In the genomic region with DNA sequence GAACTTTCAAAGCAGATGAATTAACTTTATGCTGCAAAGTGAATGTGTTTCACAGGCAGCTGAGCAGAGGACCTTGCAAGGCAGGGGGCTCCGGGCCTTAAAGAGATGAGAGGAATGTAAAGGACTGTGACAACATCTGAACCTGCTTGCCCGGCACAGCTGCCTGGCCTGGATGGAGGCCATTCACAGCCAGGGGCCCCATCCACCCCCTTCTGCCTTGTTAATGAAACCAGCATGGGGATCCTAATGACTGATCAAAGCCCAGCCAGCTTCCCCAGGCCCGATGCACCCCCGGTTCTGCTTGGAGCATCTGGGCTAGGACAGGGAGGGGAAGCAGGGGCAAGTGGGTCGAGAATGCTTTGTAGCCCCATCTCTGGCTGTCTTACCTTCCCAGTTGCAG, we compare ENCODE assay signal across 15 mouse cellular contexts.
DNase-seq lines count a peak whose midpoint lies in the region; ATAC-seq and TF ChIP-seq lines count a peak whose summit lies in the region.
"Had no signal": no experiment of that assay in that cellular context is flagged by ENCODE, and none has a peak within 500 bp of the region (broad histone marks: within the 10 kb centered on the region; RNA-seq: fewer than 3 reads in every experiment).

No protein-coding gene starts in this region.

- DNase-seq in heart, adult 2 months, result no peak
- DNase-seq in heart, adult 11 months, result no peak
- DNase-seq in embryo, embryonic 10 days (ENCODE audit: low spot score), result peak; percentile 60
- DNase-seq in spleen, adult 18-20 months, result no peak
- DNase-seq in lung, postnatal 14 days, result no peak
- DNase-seq: adrenal gland, postnatal 36 days; B cell, adult 2 months; cerebellum, adult 11 months; kidney, adult 2 months; liver, postnatal 0 days had no signal

- no peaks in the 10 kb centered on the region; the same call in 1 of the 2 replicates for H3K36me3 ChIP-seq in heart, adult 2 months (ENCODE audit: control insufficient read depth, insufficient read depth, low read length)
- no peaks in the 10 kb centered on the region for H3K36me3 ChIP-seq in forebrain, embryonic 13.5 days (ENCODE audit: poor library complexity, severe bottlenecking)
- H3K36me3 ChIP-seq in midbrain, embryonic 12.5 days, result 0 out of 2 replicates have a peak, but pooled peaks cover 3% of the 10 kb centered on the region
- H3K36me3 ChIP-seq in kidney, embryonic 16.5 days (ENCODE audit: insufficient read depth, low read length), result no peaks in the 10 kb centered on the region
- H3K36me3 ChIP-seq: G1E had no signal

- no peaks in the 10 kb centered on the region for H3K9me3 ChIP-seq in forebrain, embryonic 13.5 days (replicated peaks)
- H3K9me3 ChIP-seq in midbrain, embryonic 12.5 days, result no peaks in the 10 kb centered on the region
- no peaks in the 10 kb centered on the region for H3K9me3 ChIP-seq in kidney, embryonic 16.5 days (ENCODE audit: low read length)
- H3K9me3 ChIP-seq: G1E had no signal

- H3K79me2 ChIP-seq in heart, adult 2 months (replicated peaks; ENCODE audit: control insufficient read depth, insufficient read depth, low read length), result no peaks in the 10 kb centered on the region

- TF ChIP-seq POLR2A in heart, adult 2 months (IDR thresholded peaks at IDR 0.05; ENCODE audit: insufficient read depth, low read depth, low read length), result no peak

- no peaks in the 10 kb centered on the region for H3K27me3 ChIP-seq in heart, adult 2 months (ENCODE audit: control insufficient read depth, insufficient read depth, low read length)
- peaks cover 2% of the 10 kb centered on the region; the same call in 1 of the 2 replicates for H3K27me3 ChIP-seq in forebrain, embryonic 13.5 days
- H3K27me3 ChIP-seq in midbrain, embryonic 12.5 days, result no peaks in the 10 kb centered on the region; the same call in 1 of the 2 replicates
- no peaks in the 10 kb centered on the region for H3K27me3 ChIP-seq in kidney, embryonic 16.5 days (ENCODE audit: insufficient read depth, low read length)

- peak; percentile 37; the same call in 1 of the 2 replicates for ATAC-seq in forebrain, embryonic 13.5 days
- ATAC-seq in midbrain, embryonic 12.5 days (ENCODE audit: low FRiP score, low read depth), result peak; percentile 65
- ATAC-seq in kidney, embryonic 16.5 days (ENCODE audit: low FRiP score, low TSS enrichment), result no peak
- ATAC-seq: liver, postnatal 0 days had no signal

- no peak for TF ChIP-seq EP300 in heart, adult 2 months (IDR thresholded peaks at IDR 0.05; ENCODE audit: insufficient read depth, low read depth, low read length)

- no peak overlapping the region for H3K9ac ChIP-seq in heart, adult 2 months (ENCODE audit: low read depth, low read length)
- H3K9ac ChIP-seq in forebrain, embryonic 13.5 days, result peak overlapping the region; percentile 40; the same call in 1 of the 2 replicates
- no peak overlapping the region for H3K9ac ChIP-seq in midbrain, embryonic 12.5 days (replicated peaks)
- H3K9ac ChIP-seq in kidney, embryonic 16.5 days (replicated peaks; ENCODE audit: low read length), result no peak overlapping the region
- H3K9ac ChIP-seq: liver, postnatal 0 days had no signal

- H3K4me3 ChIP-seq in heart, adult 2 months, result no peak overlapping the region
- H3K4me3 ChIP-seq in forebrain, embryonic 13.5 days, result no peak overlapping the region
- H3K4me3 ChIP-seq in midbrain, embryonic 12.5 days, result no peak overlapping the region
- no peak overlapping the region for H3K4me3 ChIP-seq in kidney, embryonic 16.5 days (ENCODE audit: low read length)
- H3K4me3 ChIP-seq: layer of hippocampus, adult 2 months had no signal

- intact Hi-C loops in heart, adult 2 months (cut with DNase I), result loop anchor here (10.0 kb wide), 1 partner anchor 361 kb away; no protein-coding TSS in a partner anchor

- no peaks in the 10 kb centered on the region; the same call in 1 of the 2 replicates for H3K4me1 ChIP-seq in heart, adult 2 months (ENCODE audit: control insufficient read depth, insufficient read depth, low read length)
- H3K4me1 ChIP-seq in forebrain, embryonic 13.5 days, result peaks cover 43% of the 10 kb centered on the region
- peaks cover 37% of the 10 kb centered on the region for H3K4me1 ChIP-seq in midbrain, embryonic 12.5 days
- H3K4me1 ChIP-seq in kidney, embryonic 16.5 days (ENCODE audit: insufficient read depth, low read length), result no peaks in the 10 kb centered on the region

- TF ChIP-seq CTCF in heart, adult 2 months (IDR thresholded peaks at IDR 0.05), result no peak

- no peak overlapping the region for H3K4me2 ChIP-seq in forebrain, embryonic 13.5 days
- H3K4me2 ChIP-seq in midbrain, embryonic 12.5 days (replicated peaks), result no peak overlapping the region
- H3K4me2 ChIP-seq in kidney, embryonic 16.5 days (replicated peaks; ENCODE audit: low read depth, low read length), result no peak overlapping the region

- peak overlapping the region; percentile 70 for H3K27ac ChIP-seq in heart, adult 2 months
- peak overlapping the region; percentile 3; the same call in 1 of the 2 replicates for H3K27ac ChIP-seq in forebrain, embryonic 13.5 days
- H3K27ac ChIP-seq in midbrain, embryonic 12.5 days (replicated peaks), result peak overlapping the region; percentile 66
- H3K27ac ChIP-seq in kidney, embryonic 16.5 days (ENCODE audit: low read length), result no peak overlapping the region
- H3K27ac ChIP-seq: layer of hippocampus, adult 2 months had no signal

- WGBS in heart, adult 2 months, result 58% methylated on average over 5 of the region's 5 CpGs
- WGBS in forebrain, embryonic 13.5 days, result 1% methylated on average over 5 of the region's 5 CpGs
- 2% methylated on average over 5 of the region's 5 CpGs for WGBS in midbrain, embryonic 12.5 days
- WGBS in kidney, embryonic 16.5 days, result 12% methylated on average over 5 of the region's 5 CpGs
